Mouse (Mus musculus): ENCODE measurements around the gene Zfp524. TPM values are rescaled to one million over a fixed set of nuclear protein-coding genes. Genes with fewer than 3 reads are reported as not detected.

The Zfp524 gene
- polyA plus RNA-seq, 1 experiment from 2014 or later, result 8.9 TPM

DNA sequence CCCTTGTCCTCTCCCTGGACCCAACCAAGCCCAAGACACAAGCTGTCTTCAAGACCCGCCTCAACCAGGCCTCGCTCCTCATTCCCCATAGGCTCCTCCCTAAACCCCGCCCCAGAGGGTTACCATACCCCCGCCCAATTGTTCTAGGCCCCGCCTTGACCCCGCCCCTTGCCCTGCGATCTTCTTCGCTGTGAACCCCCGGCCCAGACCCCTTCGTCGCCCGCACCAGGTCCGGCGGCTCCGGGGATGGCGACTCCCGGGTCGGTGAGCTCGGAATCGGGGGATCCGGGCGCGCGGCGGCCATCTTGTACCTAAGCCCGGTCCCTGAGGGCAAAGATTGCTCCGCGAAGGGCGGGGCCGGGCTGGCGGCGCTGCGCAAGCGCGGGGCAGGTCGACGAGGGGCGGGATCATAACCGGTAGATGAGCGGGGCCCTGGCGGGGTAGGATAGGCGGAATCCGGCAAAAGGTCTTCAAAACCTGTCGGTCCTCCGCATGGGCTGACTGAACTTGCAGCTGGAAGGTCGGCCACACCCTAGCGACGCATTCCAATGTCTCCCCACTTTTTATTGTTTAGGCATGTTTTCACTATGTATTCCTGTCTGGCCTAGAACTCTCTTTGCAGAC lies 24.0 kb downstream of the Zfp524 start, which contains the start of gene Zfp784:
Zfp784 (minus strand) TSS at position 338 of the 624 bp plus-strand sequence.
- 2% methylated on average over 48 of the region's 48 CpGs for WGBS
- peaks cover 13% of the 10 kb centered on the region; the same call in 1 of the 2 replicates for H3K4me1 ChIP-seq (replicated peaks; ENCODE audit: control insufficient read depth, insufficient read depth, low read length)
- DNase-seq (ENCODE audit: low spot score), result peak; percentile 91
- H3K4me3 ChIP-seq (replicated peaks; ENCODE audit: low read length), result peak within 1 kb of the TSS; percentile 51
- peak within 1 kb of the TSS; percentile 96 for H3K27ac ChIP-seq
- no peaks in the 10 kb centered on the region for H3K9me3 ChIP-seq (ENCODE audit: control insufficient read depth, low read length)
- peaks cover 31% of the 10 kb centered on the region for H3K36me3 ChIP-seq (replicated peaks; ENCODE audit: control insufficient read depth, insufficient read depth)
- ATAC-seq (ENCODE audit: low FRiP score), result peak; percentile 95
- H3K4me2 ChIP-seq (replicated peaks), result peak within 1 kb of the TSS; percentile 64
- H3K9ac ChIP-seq, result peak within 1 kb of the TSS; percentile 72
- no peaks in the 10 kb centered on the region for H3K27me3 ChIP-seq (ENCODE audit: control insufficient read depth, insufficient read depth, low read length)

DNA sequence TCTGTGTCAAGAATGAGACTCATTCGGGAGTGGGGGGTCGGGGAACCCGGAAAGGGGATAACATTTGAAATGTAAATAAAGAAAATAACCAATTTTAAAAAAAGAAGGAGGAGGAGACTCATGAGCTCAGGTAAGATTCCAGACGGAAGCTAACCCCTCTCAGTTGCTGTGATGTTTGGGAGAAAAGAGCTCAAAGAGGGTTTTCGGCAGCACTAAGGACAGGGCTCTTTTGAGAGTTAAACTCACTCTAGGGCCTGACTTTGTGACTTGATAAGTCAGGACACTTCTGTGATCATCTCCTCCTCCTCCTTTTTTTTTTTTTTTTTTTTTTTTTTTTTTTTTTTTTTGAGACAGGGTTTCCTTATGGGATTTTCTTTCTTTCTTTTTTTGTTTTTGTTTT lies 24.7 kb downstream of the Zfp524 start:
- DNase-seq (ENCODE audit: low spot score), result no peak

DNA sequence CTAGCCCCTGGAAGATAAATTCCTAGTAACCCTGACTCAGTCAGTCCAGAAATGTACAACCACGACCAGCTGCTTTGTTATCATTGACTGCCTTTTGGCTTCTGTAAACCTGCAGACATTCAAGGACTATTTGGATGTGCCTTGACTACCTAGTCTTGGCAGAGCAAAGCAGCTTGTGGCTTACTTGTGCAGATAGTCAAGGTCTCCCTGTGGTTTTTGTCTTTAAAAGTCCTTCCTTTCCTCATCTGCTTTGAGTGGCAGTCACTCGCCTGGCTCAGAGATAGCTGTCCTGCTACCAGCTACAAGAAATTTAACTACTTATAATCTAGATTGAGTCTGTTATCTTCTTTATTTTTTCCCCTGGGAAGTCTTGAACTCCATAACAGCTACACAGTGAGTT lies 30.8 kb downstream of the Zfp524 start:
- H3K4me3 ChIP-seq (replicated peaks; ENCODE audit: low read length), result no peak overlapping the region
- 77% methylated on average over 2 of the region's 2 CpGs for WGBS
- no peaks in the 10 kb centered on the region for H3K27me3 ChIP-seq (ENCODE audit: control insufficient read depth, insufficient read depth, low read length)
- ATAC-seq (ENCODE audit: low FRiP score) (no peak), DNase-seq (ENCODE audit: low spot score) (no peak)
- no peaks in the 10 kb centered on the region for H3K4me1 ChIP-seq (replicated peaks; ENCODE audit: control insufficient read depth, insufficient read depth, low read length)
- H3K4me2 ChIP-seq (replicated peaks), result no peak overlapping the region
- no peaks in the 10 kb centered on the region for H3K36me3 ChIP-seq (replicated peaks; ENCODE audit: control insufficient read depth, insufficient read depth)
- H3K9me3 ChIP-seq (ENCODE audit: control insufficient read depth, low read length), result no peaks in the 10 kb centered on the region
- no peak overlapping the region for H3K27ac ChIP-seq
- no peak overlapping the region for H3K9ac ChIP-seq

More for the DNA sequence above, 24.7 kb downstream of the Zfp524 start:
- Histone ChIP-seq H3K9ac (peak overlapping the region; percentile 72), H3K9me3 (ENCODE audit: control insufficient read depth, low read length) (no peaks in the 10 kb centered on the region), H3K4me1 (replicated peaks; ENCODE audit: control insufficient read depth, insufficient read depth, low read length) (peaks cover 13% of the 10 kb centered on the region; the same call in 1 of the 2 replicates), H3K36me3 (replicated peaks; ENCODE audit: control insufficient read depth, insufficient read depth) (peaks cover 24% of the 10 kb centered on the region; the same call in 1 of the 2 replicates), H3K27ac (peak overlapping the region; percentile 96; the same call in 1 of the 2 replicates), H3K27me3 (ENCODE audit: control insufficient read depth, insufficient read depth, low read length) (no peaks in the 10 kb centered on the region), H3K4me3 (replicated peaks; ENCODE audit: low read length) (peak overlapping the region; percentile 51), H3K4me2 (replicated peaks) (peak overlapping the region; percentile 64)
- no peak for ATAC-seq (ENCODE audit: low FRiP score)
- 39% methylated on average over 5 of the region's 5 CpGs for WGBS

DNA sequence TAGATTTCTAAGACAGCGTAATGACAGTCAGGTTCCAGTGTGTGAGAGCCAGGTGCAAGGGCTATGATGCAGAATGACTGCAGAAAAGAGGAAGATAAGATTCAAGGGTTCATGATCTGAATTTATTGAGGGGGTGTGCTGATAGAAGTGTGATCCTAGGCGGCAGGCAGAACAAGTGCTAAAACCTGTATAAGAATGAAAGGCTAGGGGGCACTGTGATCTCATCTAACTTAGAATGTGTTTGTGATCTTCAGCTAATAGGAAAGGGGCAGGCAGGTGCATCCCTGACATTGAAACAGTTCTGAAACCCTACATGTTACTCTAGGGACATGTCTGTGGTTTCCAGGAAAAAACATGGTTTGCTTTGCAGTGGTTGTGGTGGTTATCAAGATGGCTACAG lies 31.9 kb downstream of the Zfp524 start:
- Histone ChIP-seq H3K9ac (no peak overlapping the region), H3K36me3 (replicated peaks; ENCODE audit: control insufficient read depth, insufficient read depth) (no peaks in the 10 kb centered on the region), H3K27ac (no peak overlapping the region), H3K4me2 (replicated peaks) (no peak overlapping the region), H3K4me3 (replicated peaks; ENCODE audit: low read length) (no peak overlapping the region), H3K27me3 (ENCODE audit: control insufficient read depth, insufficient read depth, low read length) (no peaks in the 10 kb centered on the region), H3K9me3 (ENCODE audit: control insufficient read depth, low read length) (no peaks in the 10 kb centered on the region), H3K4me1 (replicated peaks; ENCODE audit: control insufficient read depth, insufficient read depth, low read length) (peaks cover 9% of the 10 kb centered on the region)
- WGBS, result 84% methylated on average over 2 of the region's 2 CpGs
- no peak for ATAC-seq (ENCODE audit: low FRiP score)
- DNase-seq (ENCODE audit: low spot score), result no peak

DNA sequence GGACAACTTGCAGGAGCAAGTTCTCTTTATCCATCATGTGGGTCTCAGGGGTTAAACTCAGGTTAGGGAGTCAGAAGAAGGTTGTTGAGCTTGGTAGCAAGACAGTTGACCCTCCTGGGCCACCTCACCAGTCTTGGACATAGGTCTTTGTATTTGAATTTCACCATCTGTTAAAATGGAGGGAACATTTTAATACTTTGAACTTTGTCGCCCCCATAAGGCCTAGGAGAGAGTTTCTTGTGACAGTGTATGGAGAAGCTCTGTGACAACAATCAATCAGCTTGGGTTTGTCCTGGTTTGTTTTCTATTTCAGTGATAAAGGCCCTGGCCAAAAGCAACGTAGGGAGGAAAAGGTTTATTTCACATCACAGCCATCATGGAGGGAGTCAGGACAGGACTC lies 33.1 kb downstream of the Zfp524 start:
- ATAC-seq (ENCODE audit: low FRiP score) (no peak), DNase-seq (ENCODE audit: low spot score) (no peak)
- Histone ChIP-seq H3K4me2 (replicated peaks) (no peak overlapping the region), H3K9ac (no peak overlapping the region), H3K27ac (no peak overlapping the region), H3K4me1 (replicated peaks; ENCODE audit: control insufficient read depth, insufficient read depth, low read length) (peaks cover 13% of the 10 kb centered on the region), H3K27me3 (ENCODE audit: control insufficient read depth, insufficient read depth, low read length) (no peaks in the 10 kb centered on the region), H3K9me3 (ENCODE audit: control insufficient read depth, low read length) (no peaks in the 10 kb centered on the region), H3K4me3 (replicated peaks; ENCODE audit: low read length) (no peak overlapping the region), H3K36me3 (replicated peaks; ENCODE audit: control insufficient read depth, insufficient read depth) (no peaks in the 10 kb centered on the region)
- 41% methylated on average over 2 of the region's 2 CpGs for WGBS

DNA sequence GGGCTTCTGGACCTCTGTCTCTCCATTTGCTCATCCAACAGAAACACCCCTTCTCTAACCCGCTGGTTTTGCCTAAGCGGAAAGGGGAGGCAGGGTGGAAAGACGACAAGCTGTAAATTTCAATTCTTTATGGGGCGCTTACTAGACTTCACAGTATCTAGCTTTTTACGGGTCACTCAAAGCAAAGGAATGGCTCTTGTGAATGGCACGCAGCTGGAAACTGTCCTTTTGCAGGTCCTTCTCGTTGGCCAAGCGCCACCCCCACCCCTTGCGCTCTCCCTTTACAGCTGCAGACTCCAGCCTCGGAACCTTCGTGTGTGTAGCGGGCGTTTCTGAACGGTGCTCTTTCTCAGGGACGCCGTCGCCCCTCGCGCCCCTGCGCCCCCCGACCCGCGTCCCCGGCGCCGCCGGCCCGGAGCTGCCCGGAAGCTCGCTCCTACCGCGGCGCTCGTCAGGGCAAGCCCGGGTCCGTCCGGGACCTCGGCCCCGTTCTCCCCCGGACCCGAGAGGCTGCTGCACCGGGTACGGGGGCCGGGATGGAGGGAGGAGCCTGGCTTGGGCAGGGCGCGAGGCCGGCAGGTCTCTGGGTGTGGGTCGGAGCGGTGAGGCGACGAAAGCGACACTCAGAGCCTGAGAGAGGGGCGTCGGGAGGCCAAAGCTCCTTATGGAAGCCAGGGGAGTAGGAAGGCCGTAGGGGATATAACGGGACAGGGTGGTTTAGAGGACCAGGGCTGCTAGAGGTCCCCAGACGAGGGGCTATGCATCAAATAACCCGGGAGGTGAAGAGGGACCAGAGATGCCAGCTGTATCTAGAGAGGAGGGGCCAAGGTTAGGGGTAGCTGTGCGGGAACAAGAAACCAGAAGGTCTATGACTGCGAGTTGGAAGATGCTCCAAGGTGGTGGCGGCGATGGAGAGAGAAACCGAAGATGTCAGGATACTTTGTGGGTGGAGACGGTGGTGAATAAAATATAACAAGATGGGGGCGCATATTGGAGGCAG lies 37.3 kb downstream of the Zfp524 start, which contains the start of gene Zfp580:
Zfp580 (plus strand) TSS at position 346 of the 1,000 bp plus-strand sequence.
- peak; percentile 81 for ATAC-seq (ENCODE audit: low FRiP score)
- WGBS, result 2% methylated on average over 65 of the region's 65 CpGs
- H3K4me1 ChIP-seq (replicated peaks; ENCODE audit: control insufficient read depth, insufficient read depth, low read length), result peaks cover 35% of the 10 kb centered on the region

DNA sequence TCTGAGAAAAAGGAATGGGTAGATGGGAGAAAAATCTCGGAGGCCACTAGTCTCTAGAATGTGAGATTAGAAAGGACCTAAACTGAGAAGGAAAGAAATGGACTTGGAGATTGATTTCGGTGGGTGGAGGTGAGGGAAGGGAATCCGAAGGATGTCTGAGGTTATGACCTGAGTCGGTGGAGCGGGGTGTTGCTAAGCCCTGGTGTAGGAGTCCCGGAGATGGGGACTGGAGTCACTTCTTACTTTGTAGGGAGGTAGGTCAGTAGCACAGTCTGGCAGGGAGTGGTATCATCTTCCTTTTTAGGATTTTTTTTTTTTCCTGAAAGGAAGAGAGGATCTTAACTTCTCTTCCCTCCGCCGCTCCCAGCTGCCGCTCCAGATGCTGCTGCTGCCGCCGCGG lies 38.2 kb downstream of the Zfp524 start:
- Histone ChIP-seq H3K36me3 (replicated peaks; ENCODE audit: control insufficient read depth, insufficient read depth) (no peaks in the 10 kb centered on the region; the same call in 1 of the 2 replicates), H3K27me3 (ENCODE audit: control insufficient read depth, insufficient read depth, low read length) (peaks cover 38% of the 10 kb centered on the region), H3K27ac (peak overlapping the region; percentile 89), H3K4me3 (replicated peaks; ENCODE audit: low read length) (peak overlapping the region; percentile 66), H3K4me2 (replicated peaks) (peak overlapping the region; percentile 71), H3K9ac (peak overlapping the region; percentile 89), H3K9me3 (ENCODE audit: control insufficient read depth, low read length) (no peaks in the 10 kb centered on the region), H3K4me1 (replicated peaks; ENCODE audit: control insufficient read depth, insufficient read depth, low read length) (peaks cover 39% of the 10 kb centered on the region)
- WGBS, result 4% methylated on average over 12 of the region's 12 CpGs
- DNase-seq (ENCODE audit: low spot score), result no peak
- ATAC-seq (ENCODE audit: low FRiP score), result no peak

More for the DNA sequence above, 37.3 kb downstream of the Zfp524 start, which contains the start of gene Zfp580:
- Histone ChIP-seq H3K4me2 (replicated peaks) (peak within 1 kb of the TSS; percentile 71), H3K36me3 (replicated peaks; ENCODE audit: control insufficient read depth, insufficient read depth) (no peaks in the 10 kb centered on the region; the same call in 1 of the 2 replicates), H3K9me3 (ENCODE audit: control insufficient read depth, low read length) (no peaks in the 10 kb centered on the region), H3K9ac (peak within 1 kb of the TSS; percentile 89), H3K27ac (peak within 1 kb of the TSS; percentile 89), H3K4me3 (replicated peaks; ENCODE audit: low read length) (peak within 1 kb of the TSS; percentile 66), H3K27me3 (ENCODE audit: control insufficient read depth, insufficient read depth, low read length) (peaks cover 38% of the 10 kb centered on the region)
- peak; percentile 81 for DNase-seq (ENCODE audit: low spot score)

DNA sequence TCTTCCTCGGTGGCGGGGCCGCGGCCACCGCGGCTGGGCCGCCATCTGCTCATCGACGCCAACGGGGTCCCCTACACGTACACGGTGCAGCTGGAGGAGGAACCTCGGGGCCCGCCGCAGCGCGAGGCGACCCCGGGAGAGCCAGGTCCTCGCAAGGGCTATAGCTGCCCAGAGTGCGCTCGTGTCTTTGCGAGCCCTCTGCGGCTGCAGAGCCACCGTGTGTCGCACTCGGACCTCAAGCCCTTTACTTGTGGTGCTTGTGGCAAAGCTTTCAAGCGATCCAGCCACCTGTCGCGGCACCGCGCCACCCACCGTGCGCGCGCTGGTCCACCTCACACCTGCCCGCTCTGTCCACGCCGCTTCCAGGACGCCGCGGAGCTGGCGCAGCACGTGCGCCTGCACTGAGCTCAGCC lies 38.7 kb downstream of the Zfp524 start:
- ATAC-seq (ENCODE audit: low FRiP score) (no peak), DNase-seq (ENCODE audit: low spot score) (no peak)
- no peaks in the 10 kb centered on the region; the same call in 1 of the 2 replicates for H3K36me3 ChIP-seq (replicated peaks; ENCODE audit: control insufficient read depth, insufficient read depth)
- peak overlapping the region; percentile 71 for H3K4me2 ChIP-seq (replicated peaks)
- no peak overlapping the region for H3K27ac ChIP-seq
- peaks cover 43% of the 10 kb centered on the region for H3K27me3 ChIP-seq (ENCODE audit: control insufficient read depth, insufficient read depth, low read length)
- no peaks in the 10 kb centered on the region for H3K9me3 ChIP-seq (ENCODE audit: control insufficient read depth, low read length)
- WGBS, result 4% methylated on average over 45 of the region's 45 CpGs
- H3K4me3 ChIP-seq (replicated peaks; ENCODE audit: low read length), result peak overlapping the region; percentile 66
- peak overlapping the region; percentile 89 for H3K9ac ChIP-seq
- H3K4me1 ChIP-seq (replicated peaks; ENCODE audit: control insufficient read depth, insufficient read depth, low read length), result peaks cover 44% of the 10 kb centered on the region
